Mouse (Mus musculus) monocyte, adult 5-6 weeks (primary cell): ENCODE data around the gene Olfr453. TPM values are rescaled to one million over a fixed set of nuclear protein-coding genes. Genes with fewer than 3 reads are reported as not detected.

ENCODE experiments used
- total RNA-seq: library from RNA; stranded (forward); fragments of 200-1000, 200-491, 200-594 nt; gene quantifications from 3 replicates; pipeline ENCODE4 v1.2.3, GENCODE M21; 2017

Olfr453 gene
- total RNA-seq, 1 experiment from 2014 or later, result not detected

Other genes with a start within 250 kb of the Olfr453 start
- gene Olfr455, start 191.8 kb upstream of the Olfr453 start, total RNA-seq, result not detected in 3 replicates
- gene Tcaf3, start 141.7 kb upstream of the Olfr453 start, total RNA-seq, result not detected in 3 replicates
- not detected in 3 replicates for gene Tcaf2, start 94.1 kb upstream of the Olfr453 start, total RNA-seq
- gene Tcaf1, start 29.3 kb upstream of the Olfr453 start, total RNA-seq, result not detected in 3 replicates
- not detected in 3 replicates for gene Olfr38, start 17.0 kb downstream of the Olfr453 start, total RNA-seq
- not detected in 3 replicates for gene Olfr452, start 45.7 kb downstream of the Olfr453 start, total RNA-seq
- not detected in 3 replicates for gene Olfr450, start 72.6 kb downstream of the Olfr453 start, total RNA-seq
- not detected in 3 replicates for gene Olfr449, start 95.0 kb downstream of the Olfr453 start, total RNA-seq
- gene Olfr448, start 151.1 kb downstream of the Olfr453 start, total RNA-seq, result not detected in 3 replicates
- gene Olfr447, start 169.5 kb downstream of the Olfr453 start, total RNA-seq, result not detected in 3 replicates
- gene Olfr446, start 182.0 kb downstream of the Olfr453 start, total RNA-seq, result not detected in 3 replicates
- gene Olfr444, start 209.7 kb downstream of the Olfr453 start, total RNA-seq, result not detected in 3 replicates